Mouse (Mus musculus) urinary bladder, postnatal 4 days (tissue): ENCODE data around the gene Pebp1.
"Not testable (repeated sequence)": the region's sequence is repeated elsewhere in the genome, so short reads cannot be mapped to it uniquely, and the experiment has no call there.

Experiments
- DNase-seq, 2 experiments: peaks; one replicate each; pipeline ENCODE4 v3.0.0; 2021 to 2022; ENCODE audit warnings: low spot score in 2 of 2

The Pebp1 gene

DNA sequence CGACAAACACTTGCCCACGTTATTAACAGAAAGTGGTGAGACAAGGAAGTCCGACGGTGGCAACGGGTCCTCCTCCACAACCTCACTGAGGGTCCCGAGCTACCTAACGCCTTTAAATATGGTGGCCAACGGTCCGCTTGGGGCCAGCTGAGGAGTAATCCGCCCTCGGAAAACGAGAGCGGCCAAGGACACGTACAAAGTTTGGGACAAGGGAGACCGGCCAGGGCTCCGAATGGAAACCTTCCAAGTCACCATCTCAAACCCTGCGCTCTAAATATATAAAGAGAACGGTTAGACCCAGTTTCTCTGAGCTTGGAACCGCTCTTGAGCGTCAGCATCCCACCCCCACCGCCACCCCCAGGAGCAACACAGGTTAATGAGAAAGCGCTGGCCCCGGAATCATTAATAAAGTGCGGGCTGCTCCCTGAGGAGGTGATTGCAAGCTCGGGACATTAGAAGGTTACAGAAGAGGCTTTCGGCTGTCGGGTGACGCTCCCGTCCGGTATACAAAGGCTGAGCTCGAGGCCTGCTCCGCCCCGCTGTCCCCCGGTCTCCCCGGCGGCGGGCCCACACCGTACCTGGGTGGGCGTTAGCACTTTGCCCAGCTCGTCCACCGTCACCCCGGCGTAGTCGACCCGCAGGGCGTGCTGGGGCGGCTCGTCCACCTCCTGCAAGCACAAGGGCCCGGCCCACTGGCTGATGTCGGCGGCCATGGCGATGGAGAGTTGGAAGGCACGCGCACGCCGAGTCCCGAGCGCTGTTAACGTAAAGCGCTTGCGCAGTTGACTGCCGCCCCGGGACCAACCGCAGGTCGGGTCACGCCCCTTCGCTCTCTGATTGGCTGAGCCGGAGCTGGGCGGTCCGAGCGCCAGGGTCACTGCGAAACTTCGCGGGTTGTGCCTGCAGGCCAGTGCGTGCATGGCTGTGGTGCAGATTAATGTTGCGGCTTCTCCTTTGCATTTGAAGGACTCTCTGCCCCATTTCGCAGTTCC is at the start of gene Pebp1:
Pebp1 (minus strand) TSS at position 795 of the 992 bp plus-strand sequence.
- peak; percentile 95 to 97 for DNase-seq

GRCm38 (mm10) chr5:117330457-117330856 is 43.0 kb upstream of the Pebp1 start:
- DNase-seq: peak in 1 of 2 experiments; percentile 58

DNA sequence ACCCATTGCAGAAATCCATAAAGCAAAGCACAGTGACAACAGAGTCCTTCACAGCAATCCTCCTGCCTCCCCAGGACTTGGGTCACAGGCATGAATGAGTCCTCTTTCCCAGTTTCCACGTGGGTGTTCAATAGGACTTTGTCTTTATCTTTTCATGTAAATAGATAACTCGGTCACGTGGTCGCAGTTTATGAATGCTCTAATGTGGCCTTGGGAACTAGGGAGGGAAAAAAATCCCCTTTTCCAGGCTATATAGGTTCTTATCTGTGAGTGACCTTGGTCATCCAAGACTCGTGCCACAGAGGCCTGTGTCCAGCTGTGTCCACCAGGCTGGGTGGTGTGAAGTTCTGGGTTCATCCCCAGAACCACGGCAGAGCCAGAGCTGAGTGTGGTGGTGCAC is 39.0 kb upstream of the Pebp1 start:
- DNase-seq: no peak

DNA sequence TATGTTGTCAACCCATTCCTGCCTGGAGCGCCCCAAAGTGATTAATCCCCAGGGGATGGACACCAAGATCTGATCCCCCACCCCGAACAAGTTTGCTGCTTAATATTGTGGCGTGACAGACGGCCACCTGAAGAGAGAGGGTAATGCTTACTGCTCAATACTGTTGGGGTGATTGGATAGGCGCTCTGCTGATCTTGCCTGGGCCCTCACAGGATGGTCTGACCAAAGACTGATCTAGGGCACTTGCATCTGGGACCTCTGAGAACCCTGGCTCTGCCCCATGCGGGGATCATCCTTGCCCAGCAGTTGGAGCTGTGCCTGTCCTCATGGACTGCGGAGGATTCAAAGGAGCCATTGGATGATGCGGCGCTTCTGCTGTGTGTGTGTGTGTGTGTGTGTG is 36.3 kb upstream of the Pebp1 start:
- DNase-seq: no peak

DNA sequence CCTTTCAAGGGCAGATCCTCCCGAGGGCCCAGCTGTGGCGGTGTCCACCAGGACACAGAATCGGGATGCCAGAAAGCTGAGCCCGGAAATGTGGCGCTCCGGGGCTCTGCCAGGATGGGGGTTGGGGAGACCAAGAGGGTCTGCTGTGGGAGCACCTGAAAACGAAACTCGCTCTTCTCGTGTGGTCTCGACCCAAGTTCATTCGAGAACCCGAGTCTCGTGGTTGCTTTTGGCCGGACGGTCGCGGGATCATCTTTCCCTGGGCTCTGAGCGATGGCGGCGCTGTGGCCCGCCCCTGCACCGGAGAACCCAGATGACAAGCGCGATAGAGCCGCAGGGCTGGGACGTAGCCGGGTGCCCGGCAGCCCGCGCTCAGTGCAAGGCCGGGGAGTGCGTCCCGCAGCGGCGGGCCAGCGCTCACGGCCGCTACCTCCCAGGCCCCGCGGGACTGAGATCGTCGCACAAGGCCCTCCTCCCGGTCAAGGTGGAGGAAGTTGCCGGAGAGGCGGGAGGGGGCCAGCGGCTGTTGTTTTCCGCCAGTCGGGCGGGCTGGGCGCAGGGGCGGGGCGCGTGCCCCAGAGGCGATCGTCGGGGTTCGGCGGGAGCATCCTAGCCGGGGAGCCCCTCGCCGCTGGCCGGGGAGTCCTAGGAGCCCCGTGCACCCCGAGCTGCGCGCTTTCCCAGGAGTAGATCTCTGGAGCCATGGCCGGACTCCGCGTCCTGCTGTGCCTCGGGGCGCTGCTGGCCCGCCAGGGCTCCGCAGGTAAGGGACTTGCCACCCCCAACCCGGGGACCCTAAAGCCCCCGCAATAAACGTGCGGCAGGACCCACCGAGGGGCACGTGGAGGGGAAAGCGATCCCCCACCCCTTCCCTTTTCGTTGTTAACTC is 31.6 kb upstream of the Pebp1 start, which contains the start of gene Vsig10:
Vsig10 (plus strand) TSS at position 343 of the 889 bp plus-strand sequence.
- peak; percentile 71 to 72 for DNase-seq

DNA sequence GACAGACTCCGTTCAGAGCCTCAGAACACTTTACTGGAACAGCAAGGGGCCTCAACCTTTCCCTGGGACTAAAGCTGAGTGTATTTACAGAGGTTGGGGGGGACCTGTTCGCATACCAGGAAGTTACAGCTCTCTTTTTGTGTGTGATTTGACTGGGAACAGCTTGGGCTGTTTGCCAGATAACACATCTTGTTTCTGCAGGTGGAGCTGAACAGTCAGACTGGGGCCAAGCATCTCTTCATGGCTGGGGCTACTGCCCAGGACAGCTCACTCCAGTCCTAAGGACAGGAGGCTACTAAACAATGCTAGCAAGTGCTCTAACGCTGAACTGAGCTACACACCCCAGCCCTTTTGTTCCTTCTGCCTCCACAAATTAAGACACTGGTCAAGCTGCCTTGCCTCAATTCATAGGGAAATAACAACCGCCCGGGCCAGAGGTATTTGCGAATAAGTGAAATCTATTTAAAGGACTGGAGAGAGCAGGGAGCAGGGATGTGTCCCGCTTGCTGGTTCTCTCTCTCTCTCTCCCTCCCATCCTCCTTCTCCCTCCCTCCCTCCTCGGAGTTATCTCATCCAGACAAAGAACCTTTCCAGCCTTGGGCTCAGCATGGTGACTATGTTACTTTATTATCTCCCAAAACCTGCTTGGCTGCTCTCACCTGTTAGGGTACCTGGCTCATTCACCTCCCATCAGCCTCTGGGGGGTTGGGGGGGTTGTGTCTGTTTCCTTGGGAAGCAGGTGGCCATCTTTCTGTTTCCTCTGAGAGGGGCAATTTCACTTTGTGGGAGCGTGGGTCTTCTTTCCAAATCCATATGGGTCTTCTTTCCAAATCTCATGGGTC is 27.4 kb upstream of the Pebp1 start:
- no peak for DNase-seq

- no peak for DNase-seq
These were observed 26.5 kb upstream of the Pebp1 start for GRCm38 (mm10) chr5:117313909-117314308.

GRCm38 (mm10) chr5:117313420-117313819 is 26.0 kb upstream of the Pebp1 start:
- peak in 1 of 2 experiments; percentile 59 for DNase-seq

GRCm38 (mm10) chr5:117307699-117308098 is 20.3 kb upstream of the Pebp1 start:
- peak; percentile 52 to 77 for DNase-seq

DNA sequence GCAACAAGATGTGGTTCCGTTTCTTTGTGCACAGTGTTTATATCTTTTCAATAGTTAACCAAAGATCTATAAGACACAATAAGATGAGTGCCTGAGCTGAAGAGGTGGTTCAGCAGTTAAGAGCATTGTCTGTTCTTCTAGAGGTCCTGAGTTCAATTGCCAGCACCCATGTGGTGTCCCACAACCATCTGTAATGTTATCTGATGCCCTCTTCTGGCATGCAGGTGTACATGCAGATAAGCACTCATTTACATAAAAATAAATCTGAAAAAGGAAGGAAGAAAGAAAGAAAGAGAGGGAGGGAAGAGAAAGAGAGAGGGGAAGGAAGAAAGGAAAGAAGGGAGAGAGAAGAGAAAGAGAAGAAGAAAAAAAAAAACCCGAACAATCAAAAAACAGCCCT is 19.4 kb upstream of the Pebp1 start:
- no peak for DNase-seq

GRCm38 (mm10) chr5:117305754-117306153 is 18.3 kb upstream of the Pebp1 start:
- no peak for DNase-seq

- peak; percentile 71 to 88 for DNase-seq
These were observed 17.5 kb upstream of the Pebp1 start for GRCm38 (mm10) chr5:117304947-117305346.

DNA sequence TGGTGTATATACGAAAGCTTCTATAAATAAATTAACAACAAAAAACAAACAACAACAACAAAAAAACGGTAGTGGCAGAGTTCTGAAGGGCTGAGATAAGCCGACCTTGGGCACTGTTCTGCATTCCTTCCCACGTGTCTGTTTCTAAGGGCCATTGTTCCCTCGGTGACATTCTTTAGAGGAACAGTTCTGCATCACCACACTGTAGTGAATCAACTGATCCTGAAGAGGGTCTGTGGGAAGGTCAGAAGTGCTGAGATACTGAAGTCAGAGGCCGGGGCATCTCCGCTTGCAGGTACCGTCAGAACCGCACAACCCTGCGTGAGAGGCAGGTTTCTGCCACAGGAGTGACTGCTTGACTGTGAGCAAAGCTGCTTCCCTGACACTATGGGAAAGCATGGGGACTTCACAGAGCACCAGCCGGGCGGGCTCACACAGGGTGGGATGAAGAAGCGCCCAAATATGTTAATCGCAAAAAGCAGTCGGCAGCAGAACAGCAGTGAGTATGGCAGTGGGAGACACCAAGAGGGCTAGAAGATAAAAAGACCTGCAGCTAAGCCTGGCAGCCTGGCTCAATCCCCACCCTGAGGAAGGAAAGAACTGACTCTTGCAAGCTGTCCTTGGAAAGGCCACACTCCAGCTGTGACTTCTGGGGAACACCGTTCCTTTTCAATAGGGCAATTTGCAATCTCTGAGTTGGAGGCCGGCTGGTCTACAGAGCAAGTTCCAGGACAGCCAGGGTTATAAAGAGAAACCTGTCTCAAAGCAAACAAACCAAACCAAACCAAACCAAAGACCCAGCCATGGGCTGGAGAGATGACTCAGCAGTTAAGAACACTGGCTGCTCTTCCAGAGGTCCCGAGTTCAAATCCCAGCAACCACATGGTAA is 16.5 kb upstream of the Pebp1 start:
- DNase-seq: no peak

- DNase-seq: no peak
These were observed 15.5 kb upstream of the Pebp1 start for GRCm38 (mm10) chr5:117302899-117303298.

DNA sequence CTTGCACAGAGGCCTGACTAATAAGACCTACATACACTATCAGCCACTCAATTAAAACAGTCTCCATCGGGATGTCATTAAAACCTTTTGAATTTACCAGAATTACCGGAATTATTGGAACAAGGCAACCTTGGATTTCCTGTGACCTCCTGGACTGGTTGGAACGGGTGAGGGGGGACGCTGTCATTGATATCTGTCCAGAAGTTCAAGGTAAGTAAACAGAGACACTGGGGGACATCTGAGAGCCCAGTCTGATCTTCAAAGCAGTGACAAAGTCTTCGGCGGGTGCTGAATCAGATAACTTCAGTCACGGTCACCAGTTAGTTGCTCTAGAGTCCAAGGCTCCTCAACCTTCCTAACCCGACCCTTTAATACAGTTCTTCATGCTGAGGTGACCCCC is 7.6 kb upstream of the Pebp1 start:
- DNase-seq: no peak

DNA sequence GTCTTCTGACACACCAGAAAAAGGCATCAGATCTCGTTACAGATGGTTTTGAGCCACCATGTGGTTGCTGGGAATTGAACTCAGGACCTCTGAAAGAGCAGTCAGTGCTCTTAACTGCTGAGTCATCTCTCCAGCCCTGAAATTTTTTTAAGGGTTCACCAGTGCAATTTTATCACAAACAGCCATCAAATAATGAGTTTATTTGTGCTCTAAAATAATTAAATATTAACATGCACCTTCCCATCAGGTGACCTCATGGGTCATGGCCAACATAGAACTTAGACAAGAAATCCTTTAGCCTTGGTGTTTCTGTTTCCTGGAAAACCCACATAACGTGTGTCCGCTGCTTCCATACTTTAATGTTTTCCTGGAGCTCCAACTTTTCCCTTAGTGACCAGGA is 6.4 kb upstream of the Pebp1 start:
- not testable (repeated sequence) for DNase-seq

- no peak for DNase-seq
These were observed 5.1 kb upstream of the Pebp1 start for GRCm38 (mm10) chr5:117292547-117292946.

DNA sequence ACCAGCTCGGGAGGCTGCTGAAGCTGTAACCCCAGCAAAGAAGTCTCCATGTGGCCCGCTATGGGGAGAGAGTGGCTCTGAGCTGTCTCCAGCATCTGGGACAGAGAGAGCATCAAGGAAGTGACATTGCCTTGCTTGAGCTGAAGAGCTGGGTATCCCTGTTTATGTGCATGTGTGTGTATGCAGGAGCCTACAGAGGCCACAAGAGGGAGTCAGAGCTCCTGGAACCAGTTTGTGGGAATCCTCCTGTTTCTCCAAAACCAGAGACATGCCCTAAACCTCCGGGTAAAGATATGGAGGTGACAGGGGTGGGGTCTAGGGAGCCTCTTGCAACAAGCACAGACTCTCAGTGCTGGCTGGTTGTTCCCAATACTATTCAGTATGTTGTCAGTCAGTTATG is 3.9 kb upstream of the Pebp1 start:
- DNase-seq: no peak

- no peak for DNase-seq
These were observed 2.7 kb upstream of the Pebp1 start for GRCm38 (mm10) chr5:117290081-117290480.

- no peak for DNase-seq
These were observed 2.2 kb upstream of the Pebp1 start for GRCm38 (mm10) chr5:117289646-117290045.
